Mouse (Mus musculus): Measurements from ENCODE around the gene Hbs1l.
A peak's percentile ranks its signal among the peaks of the same experiment; 100 is the strongest.

Hbs1l gene

DNA sequence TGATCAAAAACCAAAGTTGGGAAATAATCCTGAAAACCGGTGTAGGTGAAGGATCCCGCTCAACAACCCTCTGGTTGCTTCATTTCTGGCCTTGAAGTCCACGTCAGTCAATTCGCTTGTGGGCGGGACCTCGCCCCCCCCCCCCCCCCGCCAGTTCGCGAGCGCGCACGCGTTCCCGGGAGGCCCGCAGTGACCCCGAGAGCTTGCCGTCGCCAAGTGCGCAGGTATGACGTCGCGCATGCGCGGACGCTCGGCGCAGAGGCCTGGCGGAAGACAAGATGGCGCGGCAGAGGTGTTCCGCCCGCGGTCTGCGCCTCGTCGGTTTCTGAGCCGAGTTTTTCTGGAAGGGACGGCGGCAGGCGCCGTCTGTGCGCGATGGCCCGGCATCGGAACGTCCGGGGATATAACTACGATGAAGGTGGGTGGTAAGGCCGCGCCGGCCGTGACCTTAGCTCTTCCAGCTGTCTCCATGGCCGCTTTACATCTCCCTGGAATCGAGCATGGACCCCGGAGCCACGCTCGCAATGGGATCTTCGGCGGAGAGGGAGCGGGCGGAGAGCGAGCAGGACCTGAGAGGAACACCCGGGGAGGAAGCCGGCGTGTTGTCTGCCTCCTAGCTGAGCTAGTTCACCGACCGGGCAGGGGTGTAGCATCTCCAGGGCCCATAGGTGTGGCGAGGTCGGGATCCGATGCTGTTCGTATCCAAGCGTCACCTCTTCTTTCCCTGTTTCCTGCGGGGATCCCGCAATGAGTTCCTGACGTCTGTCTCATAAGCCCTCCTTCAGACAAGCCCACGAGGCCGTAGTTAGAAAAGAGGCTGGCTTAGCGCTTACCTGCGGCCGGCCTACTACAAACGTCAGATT lies at the start of gene Hbs1l:
TSS of gene Hbs1l (plus strand) at position 221 of the 863 bp plus-strand sequence.
- peak; percentile 90 to 95 for DNase-seq

DNA sequence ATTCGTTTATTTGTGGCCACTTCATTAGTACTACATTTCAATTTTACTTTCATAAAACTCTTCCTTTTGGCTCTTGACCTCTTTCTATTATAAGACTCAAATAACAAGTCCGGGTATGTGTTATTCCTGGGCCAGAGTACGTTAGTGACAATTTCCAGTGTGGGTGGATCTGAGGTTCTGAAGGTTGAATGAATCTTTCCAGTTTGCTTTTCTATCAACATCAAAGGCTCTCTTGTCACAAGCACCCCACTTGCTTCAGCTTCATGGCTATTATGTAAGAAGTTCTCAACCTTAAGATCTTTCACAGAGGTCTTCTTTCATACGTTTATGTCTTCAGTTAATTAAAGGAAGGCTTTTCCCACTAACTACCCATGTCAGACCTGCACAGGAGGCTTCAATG lies 47.2 kb upstream of the Hbs1l start:
- DNase-seq = no peak

DNA sequence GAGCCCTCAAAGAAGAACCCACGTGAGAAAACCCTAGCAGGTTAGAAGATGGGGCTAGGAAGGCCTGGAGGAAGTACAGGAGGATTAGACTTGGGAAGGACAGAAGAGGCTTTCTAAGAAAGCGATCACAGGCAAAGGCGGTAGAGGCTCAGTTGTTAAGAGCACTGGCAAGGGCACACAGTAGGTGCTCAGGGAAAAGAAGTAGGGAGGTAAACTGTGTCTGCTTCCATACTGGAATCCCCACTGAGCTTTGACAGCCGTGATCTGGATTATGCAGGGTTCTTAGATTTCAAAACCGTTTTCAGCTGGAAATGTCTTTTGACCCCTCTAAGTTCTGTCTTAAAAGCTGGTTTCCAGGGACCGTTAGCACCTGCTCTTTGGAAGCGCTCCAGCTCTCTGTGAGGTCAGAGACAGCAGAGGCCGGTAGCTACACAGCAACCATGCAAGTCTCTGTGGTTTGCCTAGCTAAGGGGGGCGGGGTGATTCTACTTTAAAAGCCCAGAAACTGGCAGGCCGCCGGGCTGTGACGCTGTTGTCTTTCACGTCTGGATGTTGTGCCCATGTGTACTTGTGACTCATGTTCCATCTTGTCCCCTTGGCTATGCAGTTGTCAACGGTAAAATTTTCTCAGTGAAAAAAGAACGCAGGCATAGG lies 43.8 kb upstream of the Hbs1l start:
- DNase-seq = peak; percentile 82 to 89

GRCm38 (mm10) chr10:21252800-21253199 lies 43.0 kb upstream of the Hbs1l start:
- peak in 1 of 2 experiments; percentile 55 for DNase-seq

DNA sequence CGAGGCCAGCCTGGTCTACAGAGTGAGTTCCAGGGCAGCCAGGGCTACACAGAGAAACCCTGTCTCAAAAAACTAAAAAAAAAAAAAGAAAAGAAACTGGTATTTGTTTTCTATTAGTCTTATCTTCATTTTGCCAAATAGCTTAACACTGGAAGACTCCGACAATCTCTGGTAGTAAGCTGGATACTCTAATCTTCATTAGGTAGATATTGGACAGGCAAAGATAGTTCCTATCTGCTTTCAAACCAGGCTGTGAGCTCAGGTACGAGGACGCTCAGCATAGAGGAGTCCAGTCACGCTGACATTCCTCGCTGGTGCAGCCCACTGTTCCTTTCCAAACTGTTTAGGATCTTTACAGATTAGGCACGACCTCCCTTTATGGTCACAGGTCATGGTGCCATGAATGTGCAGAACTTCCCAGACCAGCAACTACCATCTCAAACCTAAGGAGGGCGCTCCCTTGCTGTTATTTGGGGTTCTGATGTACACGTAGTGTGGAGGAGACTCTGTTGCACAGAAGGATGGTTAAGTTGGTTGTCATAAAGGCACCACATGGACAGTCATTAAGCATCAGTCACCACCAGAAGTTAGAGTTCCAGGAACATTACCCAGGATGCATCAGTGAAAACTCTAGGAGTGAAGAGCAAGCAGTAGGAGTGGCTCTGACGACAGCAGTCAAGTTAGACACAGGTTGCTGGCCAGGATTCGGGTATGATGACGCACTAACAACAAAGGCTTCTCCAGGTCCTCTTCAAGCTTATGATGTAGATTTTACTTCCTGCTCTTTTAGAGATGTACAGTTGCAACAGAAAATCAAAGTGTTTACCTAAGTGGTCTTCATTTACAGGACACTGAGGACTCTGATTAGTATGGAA lies 41.3 kb upstream of the Hbs1l start:
- DNase-seq = no peak

DNA sequence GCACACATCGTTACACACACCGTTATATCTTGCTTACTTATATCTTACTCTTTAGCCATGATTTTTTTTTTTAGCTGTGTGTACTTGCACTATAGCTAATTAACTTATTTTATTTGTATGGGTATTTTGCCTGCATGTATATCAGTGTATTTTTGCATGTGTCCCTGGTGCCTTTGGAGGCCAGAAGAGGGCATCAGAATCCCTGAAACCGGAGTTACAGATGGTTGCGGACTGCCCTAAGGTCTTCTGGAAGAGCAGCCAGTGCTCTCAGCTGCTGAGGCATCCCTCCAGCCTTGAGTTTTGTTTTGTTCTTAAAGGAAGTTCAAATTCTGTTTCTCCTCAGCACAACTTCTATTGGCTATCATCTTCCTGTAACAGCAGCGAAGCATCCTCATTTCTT lies 38.5 kb upstream of the Hbs1l start:
- DNase-seq = peak in 1 of 2 experiments; percentile 39

- DNase-seq = no peak
Observed at GRCm38 (mm10) chr10:21259649-21260048, 36.1 kb upstream of the Hbs1l start.

DNA sequence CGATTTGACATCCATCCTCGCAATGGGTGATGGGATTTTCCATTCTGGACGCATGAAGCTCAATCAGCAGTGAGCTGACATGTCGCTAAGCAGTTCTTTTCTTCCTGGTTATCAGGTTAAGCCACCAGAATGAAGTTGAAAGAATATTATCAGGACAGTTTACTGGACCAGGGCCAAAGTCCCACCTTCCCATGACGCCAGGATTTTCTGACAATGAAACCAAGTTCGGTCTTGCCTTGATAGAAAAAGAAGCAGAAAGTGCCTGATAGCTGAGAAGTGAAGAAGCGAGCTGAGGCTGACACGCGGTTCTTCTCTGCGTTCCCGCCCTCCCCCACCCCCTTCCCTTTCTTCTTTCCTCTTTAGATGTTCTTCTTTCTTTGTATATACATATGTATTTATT lies 30.6 kb upstream of the Hbs1l start:
- DNase-seq = no peak

- no peak for DNase-seq
Observed at GRCm38 (mm10) chr10:21267452-21267851, 28.3 kb upstream of the Hbs1l start.

DNA sequence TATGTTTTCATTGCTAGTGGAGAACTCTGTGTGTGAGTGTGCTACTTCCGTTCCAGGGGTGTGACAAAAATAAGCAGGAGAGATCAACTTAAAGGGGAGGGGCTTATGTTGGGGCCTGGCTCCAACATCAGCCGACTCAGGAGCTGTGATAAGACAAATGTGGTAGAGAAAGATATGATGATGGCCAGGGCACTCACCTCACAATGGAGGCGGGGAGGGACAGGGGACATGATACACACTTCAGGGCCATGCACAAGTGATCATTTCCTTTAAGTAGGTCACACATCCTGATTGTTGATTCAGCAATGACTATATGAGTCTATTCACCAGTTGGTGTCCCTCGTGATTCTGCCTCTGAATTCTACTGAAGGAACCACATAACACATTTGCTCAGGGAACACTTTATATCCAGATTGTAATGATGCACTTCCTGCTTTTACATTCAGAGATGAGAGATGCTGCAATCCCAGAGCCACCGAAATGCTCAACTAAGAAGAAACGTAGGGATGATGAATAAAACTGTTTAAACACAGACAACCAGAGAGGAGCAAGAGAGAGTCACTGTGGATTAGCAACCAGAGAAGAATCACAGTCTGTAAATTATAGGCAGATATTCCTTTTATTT lies 26.9 kb upstream of the Hbs1l start:
- no peak for DNase-seq

DNA sequence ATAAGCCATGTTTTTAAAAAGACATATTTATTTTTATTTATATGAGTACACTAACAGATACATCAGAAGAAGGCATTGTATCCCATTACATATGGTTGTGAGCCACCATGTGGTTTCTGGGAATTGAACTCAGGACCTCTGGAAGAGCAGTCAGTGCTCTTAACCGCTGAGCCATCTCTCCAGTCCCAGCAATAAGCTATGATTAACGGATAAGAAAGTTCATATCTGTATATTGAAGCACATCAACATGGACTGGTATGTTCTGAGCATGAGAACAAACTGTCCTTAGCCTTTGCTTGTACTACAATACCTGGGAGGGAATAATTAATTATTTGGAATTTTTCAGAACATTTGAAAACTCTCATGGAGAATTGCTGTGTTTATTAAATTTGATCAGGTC lies 25.9 kb upstream of the Hbs1l start:
- DNase-seq = no peak

- DNase-seq = no peak
Observed at GRCm38 (mm10) chr10:21270905-21271304, 24.9 kb upstream of the Hbs1l start.

- no peak for DNase-seq
Observed at GRCm38 (mm10) chr10:21271310-21271709, 24.5 kb upstream of the Hbs1l start.

- DNase-seq = no peak
Observed at GRCm38 (mm10) chr10:21271785-21272184, 24.0 kb upstream of the Hbs1l start.

GRCm38 (mm10) chr10:21287243-21288127 lies 8.3 kb upstream of the Hbs1l start:
- peak in 1 of 2 experiments; percentile 39 for DNase-seq

DNA sequence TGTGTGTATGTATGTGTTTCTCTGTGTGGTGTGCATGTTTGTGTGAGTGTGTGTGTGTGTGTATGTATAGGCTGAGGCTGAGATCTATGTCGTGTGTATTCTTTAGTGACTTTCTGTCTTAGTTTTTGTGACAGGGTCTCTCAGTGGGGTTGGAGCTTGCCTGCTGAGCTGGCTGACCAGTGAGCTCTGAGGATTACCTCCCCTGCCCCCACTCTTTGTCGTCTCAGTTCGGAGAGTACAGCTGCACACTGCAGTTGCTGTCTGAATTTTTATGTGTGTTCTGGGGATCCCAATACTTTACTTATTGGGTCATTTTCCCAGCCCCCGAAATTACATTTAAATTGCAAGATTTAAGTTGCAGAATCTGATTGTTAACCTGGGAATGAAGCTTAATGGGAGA lies 4.6 kb upstream of the Hbs1l start:
- no peak for DNase-seq

GRCm38 (mm10) chr10:21294217-21294616 lies 1.6 kb upstream of the Hbs1l start:
- DNase-seq = no peak

GRCm38 (mm10) chr10:21295397-21295758 lies 401 bp upstream of the Hbs1l start:
- no peak for DNase-seq

DNA sequence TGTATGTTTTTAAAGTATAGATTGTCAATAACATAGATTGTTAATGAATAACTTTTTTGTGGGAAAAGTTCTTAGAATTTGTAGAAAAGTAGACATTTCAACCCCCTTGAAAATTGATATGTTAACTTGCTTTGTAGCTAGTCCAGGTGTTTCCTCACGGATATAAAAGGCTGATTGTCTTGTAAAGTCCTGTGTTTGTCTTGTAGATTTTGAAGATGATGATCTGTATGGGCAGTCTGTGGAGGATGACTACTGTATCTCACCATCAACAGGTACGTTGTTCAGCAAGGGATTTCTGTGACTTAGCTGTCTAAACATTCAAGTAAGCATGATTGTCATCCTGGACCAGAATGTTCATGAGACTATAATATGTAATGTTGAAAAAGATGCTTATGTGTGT lies 3.2 kb downstream of the Hbs1l start:
- no peak for DNase-seq

DNA sequence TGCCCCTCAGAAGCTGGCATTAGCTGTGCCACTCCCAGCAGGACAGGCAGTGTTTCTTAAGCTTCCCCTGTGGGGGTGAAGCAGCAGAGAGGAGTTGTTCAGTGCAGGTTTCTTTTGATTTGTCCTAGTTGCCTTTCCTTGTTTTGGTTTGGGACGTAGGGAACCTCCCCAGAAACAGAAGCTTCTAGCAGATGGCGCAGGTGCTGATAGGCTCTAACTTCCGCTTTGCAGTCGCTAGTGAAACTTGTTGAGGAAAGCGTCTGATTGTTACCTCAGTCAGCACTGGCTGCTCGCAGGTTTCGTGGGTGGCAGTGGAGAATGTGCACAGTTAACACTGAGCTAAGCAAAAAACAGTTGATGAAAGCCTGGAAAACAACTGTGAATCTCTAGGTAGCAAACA lies 6.0 kb downstream of the Hbs1l start:
- no peak for DNase-seq

Measured in thymus, postnatal 36 days (tissue).